Mouse (Mus musculus): Measurements from ENCODE around the gene Ccdc151.

DNA sequence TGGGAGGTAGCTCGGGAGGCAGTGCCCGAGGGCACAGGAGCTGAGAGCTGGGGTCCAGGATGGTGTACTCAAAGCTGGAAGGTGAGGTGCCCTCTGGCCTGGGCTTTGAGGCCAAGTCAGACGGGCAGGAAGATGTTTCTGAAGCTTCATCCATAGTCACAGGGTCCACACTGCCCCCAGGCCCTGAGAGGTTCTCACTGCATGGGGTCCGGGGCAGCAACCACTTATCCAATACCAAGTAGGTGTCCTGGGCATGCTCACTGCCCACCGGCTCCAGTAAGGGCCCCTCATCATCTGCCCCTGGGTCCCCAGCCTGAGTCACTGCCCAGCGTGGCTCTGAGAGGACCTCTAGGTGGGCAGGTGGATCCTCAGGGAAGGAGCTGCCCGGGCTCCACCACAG, 43.2 kb downstream of the Ccdc151 start:
- TF ChIP-seq EP300 (IDR thresholded peaks at IDR 0.05; ENCODE audit: low read depth) (no peak), CTCF (IDR thresholded peaks at IDR 0.05; ENCODE audit: low read depth) (no peak)

All from liver, postnatal 0 days (tissue).